21 mouse cellular contexts compared by ENCODE assay signal in the genomic region with DNA sequence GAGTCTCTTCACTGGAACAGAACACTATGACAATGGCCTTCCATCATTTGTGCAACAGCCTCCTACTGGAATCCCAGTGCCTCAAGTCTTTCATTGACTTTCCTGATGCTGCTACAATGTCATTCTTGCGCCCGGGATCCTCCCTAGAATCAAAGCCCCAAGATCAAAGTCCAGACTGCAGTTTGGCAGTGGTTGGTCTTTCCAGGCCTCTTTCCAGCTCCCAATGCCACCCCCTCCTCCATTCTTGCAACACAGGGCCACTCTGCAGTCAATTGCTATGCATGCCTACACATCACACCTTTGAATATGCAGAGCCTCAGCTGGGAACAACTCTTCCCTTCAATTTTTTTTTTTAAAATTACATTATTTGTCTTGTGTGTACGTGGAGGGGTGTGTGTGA. TPM values are rescaled to one million over a fixed set of nuclear protein-coding genes. Genes with fewer than 3 reads are reported as not detected.
"Had no signal": no experiment of that assay in that cellular context is flagged by ENCODE, and none has a peak within 500 bp of the region (broad histone marks: within the 10 kb centered on the region; RNA-seq: fewer than 3 reads in every experiment).

No protein-coding gene starts in this region.

- H3K9ac ChIP-seq: heart, embryonic 12.5 days; hindbrain, embryonic 12.5 days; hindbrain, embryonic 14.5 days; intestine, embryonic 15.5 days; limb, embryonic 12.5 days; liver, embryonic 12.5 days; liver, embryonic 14.5 days had no signal

- H3K4me3 ChIP-seq: gastrocnemius, adult 2 months; heart, embryonic 10.5 days; heart, embryonic 12.5 days; hindbrain, embryonic 10.5 days; hindbrain, embryonic 12.5 days; intestine, embryonic 15.5 days; layer of hippocampus, adult 2 months; left cerebral cortex, adult 2 months; limb, embryonic 10.5 days; limb, embryonic 12.5 days; liver, embryonic 12.5 days had no signal

- H3K27ac ChIP-seq: gastrocnemius, adult 2 months; heart, embryonic 10.5 days; hindbrain, embryonic 10.5 days; hindbrain, embryonic 12.5 days; hindbrain, embryonic 14.5 days; intestine, embryonic 15.5 days; kidney, postnatal 0 days; layer of hippocampus, adult 2 months; left cerebral cortex, adult 2 months; limb, embryonic 10.5 days; limb, embryonic 12.5 days; liver, embryonic 12.5 days; liver, embryonic 14.5 days had no signal

- H3K27me3 ChIP-seq: hindbrain, embryonic 12.5 days; intestine, embryonic 15.5 days; limb, embryonic 12.5 days had no signal

- H3K36me3 ChIP-seq: heart, embryonic 10.5 days; heart, embryonic 12.5 days; hindbrain, embryonic 10.5 days; hindbrain, embryonic 12.5 days; intestine, embryonic 15.5 days; limb, embryonic 10.5 days; limb, embryonic 12.5 days; liver, embryonic 12.5 days had no signal

- DNase-seq: gastrocnemius, adult 2 months; gastrocnemius, postnatal 10 days; gastrocnemius, postnatal 25 days; heart, adult 18-20 months; heart, postnatal 10 days; heart, postnatal 4 days; kidney, postnatal 4 days had no signal

- H3K4me1 ChIP-seq: limb, embryonic 12.5 days had no signal

RNA-seq across cellular contexts. Expression of a gene that starts 50.1 kb away (rescaled TPM):
- polyA plus RNA-seq: forebrain, embryonic 16.5 days had no signal
